Mouse (Mus musculus): Measurements from ENCODE around the gene Gm10392. TPM values are rescaled to one million over a fixed set of nuclear protein-coding genes. Genes with fewer than 3 reads are reported as not detected.

The Gm10392 gene
- polyA plus RNA-seq, 1 experiment from 2014 or later, result 0.28 TPM

DNA sequence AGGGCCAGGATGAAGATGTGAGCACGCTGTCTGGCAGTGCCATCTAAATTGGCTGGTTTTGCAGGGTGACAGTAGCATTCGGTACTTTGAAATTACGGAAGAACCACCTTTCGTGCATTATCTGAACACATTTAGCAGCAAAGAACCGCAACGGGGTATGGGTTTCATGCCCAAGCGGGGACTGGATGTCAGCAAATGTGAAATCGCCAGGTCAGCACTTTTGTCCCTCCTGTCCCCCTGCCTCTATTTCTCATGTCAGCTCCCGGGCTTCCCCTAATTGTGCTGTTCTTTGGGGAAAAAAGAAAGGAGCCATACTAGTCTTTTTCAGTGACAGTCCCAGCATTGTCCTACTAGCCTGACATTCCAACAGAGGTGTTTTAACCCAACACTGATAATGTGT is 50.6 kb downstream of the Gm10392 start:
- TF ChIP-seq CTCF (IDR thresholded peaks at IDR 0.05; ENCODE audit: low read depth) (no peak), EP300 (IDR thresholded peaks at IDR 0.05; ENCODE audit: low read depth) (no peak)

DNA sequence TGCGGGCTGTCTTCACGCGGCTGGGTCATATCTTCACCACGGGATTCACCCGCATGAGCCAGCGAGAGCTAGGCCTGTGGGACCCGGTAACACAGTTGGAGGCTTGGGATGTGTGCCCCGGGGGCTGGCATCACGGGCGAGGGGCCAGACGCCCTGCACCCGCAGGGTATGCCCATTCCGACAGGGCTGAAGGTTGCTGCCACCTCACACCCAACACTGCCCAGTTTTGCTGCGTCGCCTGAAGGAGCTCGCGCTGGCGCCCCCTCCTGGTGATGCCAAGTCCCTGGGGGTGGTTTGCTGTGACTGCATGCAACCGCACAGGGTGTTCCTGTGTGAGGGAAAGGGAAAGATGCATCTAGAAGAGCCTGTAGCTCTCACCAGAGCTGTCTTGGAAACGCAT is 51.2 kb downstream of the Gm10392 start:
- Histone ChIP-seq H3K36me3 (replicated peaks; ENCODE audit: insufficient read depth, low read length) (no peaks in the 10 kb centered on the region), H3K27me3 (ENCODE audit: insufficient read depth, low read length) (peaks cover 45% of the 10 kb centered on the region), H3K9me3 (ENCODE audit: low read length) (no peaks in the 10 kb centered on the region), H3K27ac (ENCODE audit: low read depth) (no peak overlapping the region), H3K4me3 (ENCODE audit: low read depth, low read length) (no peak overlapping the region), H3K4me1 (ENCODE audit: insufficient read depth) (peaks cover 7% of the 10 kb centered on the region), H3K9ac (replicated peaks) (no peak overlapping the region), H3K4me2 (ENCODE audit: low read depth, low read length) (peak overlapping the region; percentile 49)
- TF ChIP-seq CTCF (IDR thresholded peaks at IDR 0.05; ENCODE audit: low read depth), result peak; percentile 88
- TF ChIP-seq EP300 (IDR thresholded peaks at IDR 0.05; ENCODE audit: low read depth), result no peak
- ATAC-seq (0 out of 2 replicates have a peak, but pooled peaks have one; percentile 28), DNase-seq (peak; percentile 86)
- 9% methylated on average over 20 of the region's 20 CpGs for WGBS (ENCODE audit: insufficient replicate concordance)

More for the DNA sequence above, 50.6 kb downstream of the Gm10392 start:
- 81% methylated on average over 9 of the region's 9 CpGs for WGBS (ENCODE audit: insufficient replicate concordance)
- Histone ChIP-seq H3K27ac (ENCODE audit: low read depth) (no peak overlapping the region), H3K27me3 (ENCODE audit: insufficient read depth, low read length) (peaks cover 39% of the 10 kb centered on the region), H3K9me3 (ENCODE audit: low read length) (no peaks in the 10 kb centered on the region), H3K4me2 (ENCODE audit: low read depth, low read length) (no peak overlapping the region), H3K4me1 (ENCODE audit: insufficient read depth) (peaks cover 7% of the 10 kb centered on the region), H3K9ac (replicated peaks) (no peak overlapping the region), H3K36me3 (replicated peaks; ENCODE audit: insufficient read depth, low read length) (no peaks in the 10 kb centered on the region), H3K4me3 (ENCODE audit: low read depth, low read length) (no peak overlapping the region)
- ATAC-seq (no peak), DNase-seq (no peak)

- H3K4me3 ChIP-seq (ENCODE audit: low read depth, low read length), result 0 out of 2 replicates have a peak overlapping the region, but pooled peaks have one; percentile 10
- H3K27ac ChIP-seq (ENCODE audit: low read depth), result no peak overlapping the region
- ATAC-seq (peak; percentile 70), DNase-seq (peak; percentile 83)
- peak; percentile 76 for TF ChIP-seq CTCF (IDR thresholded peaks at IDR 0.05; ENCODE audit: low read depth)
- no peak for TF ChIP-seq EP300 (IDR thresholded peaks at IDR 0.05; ENCODE audit: low read depth)
- H3K36me3 ChIP-seq (replicated peaks; ENCODE audit: insufficient read depth, low read length), result no peaks in the 10 kb centered on the region
- peaks cover 51% of the 10 kb centered on the region for H3K27me3 ChIP-seq (ENCODE audit: insufficient read depth, low read length)
- 2% methylated on average over 25 of the region's 25 CpGs for WGBS (ENCODE audit: insufficient replicate concordance)
- H3K9ac ChIP-seq (replicated peaks), result no peak overlapping the region
- peak overlapping the region; percentile 49; the same call in 1 of the 2 replicates for H3K4me2 ChIP-seq (ENCODE audit: low read depth, low read length)
- H3K9me3 ChIP-seq (ENCODE audit: low read length), result no peaks in the 10 kb centered on the region
- peaks cover 13% of the 10 kb centered on the region for H3K4me1 ChIP-seq (ENCODE audit: insufficient read depth)
Measured at GRCm38 (mm10) chr11:77467157-77467556, 51.8 kb downstream of the Gm10392 start.

Other genes with a start within 250 kb of the Gm10392 start
- gene Coro6, start 56.8 kb downstream of the Gm10392 start, polyA plus RNA-seq (2015; fragmentation: Nextera tagmentation; extraction: Ambion mirVana), result 0.05 and 0.38 TPM in 2 replicates
- 0.53 and 0.72 TPM in 2 replicates for gene Ankrd13b, start 29.5 kb downstream of the Gm10392 start, polyA plus RNA-seq (2015; fragmentation: Nextera tagmentation; extraction: Ambion mirVana)
- 2.1 and 2.5 TPM in 2 replicates for gene Git1, start 25.6 kb downstream of the Gm10392 start, polyA plus RNA-seq (2015; fragmentation: Nextera tagmentation; extraction: Ambion mirVana)
- 16.2 and 18.5 TPM in 2 replicates for gene Abhd15, start 4.1 kb downstream of the Gm10392 start, polyA plus RNA-seq (2015; fragmentation: Nextera tagmentation; extraction: Ambion mirVana)
- gene Trp53i13, start 3.2 kb downstream of the Gm10392 start, polyA plus RNA-seq (2015; fragmentation: Nextera tagmentation; extraction: Ambion mirVana), result 4.8 and 5.4 TPM in 2 replicates
- gene Taok1, start 88.6 kb upstream of the Gm10392 start, polyA plus RNA-seq (2015; fragmentation: Nextera tagmentation; extraction: Ambion mirVana), result 4.8 and 5.0 TPM in 2 replicates
- gene Nufip2, start 167.0 kb upstream of the Gm10392 start, polyA plus RNA-seq (2015; fragmentation: Nextera tagmentation; extraction: Ambion mirVana), result 2.0 and 2.4 TPM in 2 replicates
- not detected in 2 replicates for gene Cryba1, start 206.1 kb upstream of the Gm10392 start, polyA plus RNA-seq (2015; fragmentation: Nextera tagmentation; extraction: Ambion mirVana)
- gene Myo18a, start 244.0 kb upstream of the Gm10392 start, polyA plus RNA-seq (2015; fragmentation: Nextera tagmentation; extraction: Ambion mirVana), result 10.4 and 10.5 TPM in 2 replicates